Mouse (Mus musculus): ENCODE results near the gene Zfp704.

Gene Zfp704

DNA sequence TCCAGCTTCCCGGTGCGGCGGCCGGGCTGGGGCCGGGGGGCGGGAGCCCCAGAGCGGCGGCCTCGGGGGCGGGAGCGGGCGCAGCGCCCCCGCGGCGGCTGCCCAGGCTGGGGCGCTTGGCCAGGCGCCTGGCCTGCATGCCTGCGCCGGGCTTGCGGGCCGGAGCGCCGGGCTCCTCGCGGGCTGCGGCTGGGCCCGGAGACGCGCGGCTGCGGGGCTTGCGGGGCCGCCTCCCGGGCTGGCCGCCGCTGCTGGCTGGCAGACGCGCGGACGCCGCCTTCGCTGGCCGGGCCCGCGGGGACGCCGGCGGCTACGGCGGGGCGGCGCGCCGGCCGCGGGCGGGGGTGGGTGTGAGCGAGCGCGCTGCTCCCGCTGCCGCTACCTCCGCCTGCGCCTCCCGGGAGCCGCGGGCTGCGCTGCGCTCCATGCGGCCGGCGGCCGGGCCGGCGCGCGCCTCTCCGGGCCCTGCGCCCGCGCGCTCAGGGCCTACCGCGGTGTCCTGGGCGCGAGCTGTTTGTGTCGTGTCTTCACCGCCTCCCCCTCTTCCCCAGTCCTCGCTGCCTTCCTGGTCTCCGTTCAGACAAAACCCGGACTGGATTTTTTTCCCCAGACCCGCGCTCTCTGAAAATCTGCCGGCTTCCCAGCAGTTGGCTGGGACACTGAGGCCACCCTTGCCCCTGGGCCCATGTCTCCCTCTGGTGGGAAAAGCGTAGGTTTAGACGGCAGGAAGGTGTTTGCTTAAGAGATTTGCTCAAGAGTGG lies at the start of gene Zfp704:
Gene Zfp704 (minus strand): TSS at position 505 of the 761 bp plus-strand sequence.
- DNase-seq (ENCODE audit: extremely low read depth, low read depth) = no peak

- no peak for DNase-seq (ENCODE audit: extremely low read depth, low read depth)
These were observed 23.4 kb upstream of the Zfp704 start for GRCm38 (mm10) chr3:9633036-9634005.

DNA sequence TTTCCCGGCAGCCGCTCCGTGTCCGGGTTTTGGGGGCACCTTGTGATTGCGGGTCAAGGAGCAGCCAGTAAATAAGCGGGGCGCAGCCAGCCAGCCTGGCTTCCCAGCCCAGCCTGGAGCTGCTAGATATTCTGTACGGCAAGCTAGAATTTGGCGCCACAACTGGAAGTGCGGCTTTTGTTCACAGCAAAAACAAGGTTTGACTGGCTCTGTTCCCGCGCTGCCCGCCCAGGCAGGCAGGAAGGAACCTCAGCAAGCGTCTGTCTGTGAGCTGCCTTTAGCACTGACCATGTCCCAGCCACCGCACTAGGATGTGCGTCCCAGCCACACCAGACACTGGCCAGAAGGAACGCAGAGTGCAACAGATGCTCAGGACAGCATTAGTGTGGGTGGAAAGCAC lies 20.1 kb upstream of the Zfp704 start:
- DNase-seq (ENCODE audit: extremely low read depth, low read depth) = no peak

GRCm38 (mm10) chr3:9628041-9628440 lies 18.2 kb upstream of the Zfp704 start:
- no peak for DNase-seq (ENCODE audit: extremely low read depth, low read depth)

DNA sequence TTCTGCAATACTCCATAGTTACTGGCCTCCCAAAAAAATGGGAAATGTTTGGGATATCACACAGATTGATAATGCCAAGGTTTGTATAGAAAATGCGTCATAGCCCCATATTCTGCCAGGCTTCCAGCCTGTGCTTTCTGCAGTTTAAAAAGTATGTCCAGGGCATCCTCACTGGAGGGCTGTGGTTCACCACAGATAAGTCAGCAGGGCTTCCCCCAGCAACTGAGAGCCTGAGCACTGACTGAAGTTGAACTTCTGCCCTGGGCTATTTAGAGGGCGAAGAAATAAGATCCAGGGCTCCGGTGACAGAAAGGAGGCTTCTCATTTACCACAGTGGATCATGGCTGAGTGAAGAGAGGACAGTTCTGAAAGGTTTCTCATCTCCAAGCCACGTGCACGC lies 16.3 kb upstream of the Zfp704 start:
- DNase-seq (ENCODE audit: extremely low read depth, low read depth) = no peak

DNA sequence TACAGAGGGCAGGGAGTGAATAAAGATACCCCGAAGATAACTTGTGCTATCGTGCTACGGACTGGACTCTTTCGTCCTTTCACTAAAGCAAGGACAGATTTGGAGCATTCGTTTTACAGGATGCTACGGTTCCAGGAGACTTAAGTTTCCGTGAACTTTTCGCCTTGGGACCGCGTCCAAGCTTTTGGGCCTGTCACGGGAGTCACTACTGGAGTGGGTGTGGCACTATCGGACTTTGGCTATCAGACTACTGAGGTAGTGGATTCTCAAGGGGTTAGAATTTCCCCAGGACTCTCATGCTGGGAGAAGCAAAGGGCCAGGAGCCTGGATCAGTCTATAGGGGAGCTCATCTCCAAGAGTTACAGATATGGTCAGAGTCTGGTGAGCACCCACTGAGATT lies 10.7 kb upstream of the Zfp704 start:
- no peak for DNase-seq (ENCODE audit: extremely low read depth, low read depth)

DNA sequence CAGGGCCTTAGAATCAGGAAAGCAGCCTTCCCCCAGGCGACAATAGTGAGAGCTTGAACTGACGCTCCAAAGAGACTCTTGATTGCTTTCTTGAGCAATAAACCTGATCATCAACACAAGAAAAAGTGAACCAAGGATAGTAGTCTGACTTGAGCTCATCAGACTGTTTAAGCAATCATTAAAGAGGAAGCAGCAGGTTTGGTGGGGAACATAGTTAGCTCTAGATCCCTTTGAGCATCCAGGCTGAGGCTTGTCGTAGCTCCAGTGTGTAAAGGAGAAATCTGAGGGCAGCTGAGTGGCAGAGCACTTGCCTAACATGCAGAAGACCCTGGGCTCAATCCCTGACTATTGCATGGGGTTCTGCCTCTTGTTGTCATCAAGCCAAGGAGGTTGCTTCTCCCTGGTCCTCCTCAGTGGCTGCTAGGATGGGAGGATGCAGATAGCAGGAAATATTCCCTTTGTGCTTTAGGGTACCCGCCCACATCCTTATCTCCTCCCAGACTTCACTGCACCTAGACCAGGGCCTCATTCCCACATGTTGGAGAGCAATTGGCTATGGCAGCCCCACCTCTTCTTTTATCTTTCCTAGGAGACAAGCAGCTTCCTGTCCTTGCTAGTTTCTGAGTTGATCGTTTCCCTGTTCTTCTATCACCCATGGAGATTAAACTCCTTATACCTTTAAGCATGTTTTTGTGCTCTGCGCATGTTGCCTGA lies 9.8 kb upstream of the Zfp704 start:
- DNase-seq (ENCODE audit: extremely low read depth, low read depth) = no peak

DNA sequence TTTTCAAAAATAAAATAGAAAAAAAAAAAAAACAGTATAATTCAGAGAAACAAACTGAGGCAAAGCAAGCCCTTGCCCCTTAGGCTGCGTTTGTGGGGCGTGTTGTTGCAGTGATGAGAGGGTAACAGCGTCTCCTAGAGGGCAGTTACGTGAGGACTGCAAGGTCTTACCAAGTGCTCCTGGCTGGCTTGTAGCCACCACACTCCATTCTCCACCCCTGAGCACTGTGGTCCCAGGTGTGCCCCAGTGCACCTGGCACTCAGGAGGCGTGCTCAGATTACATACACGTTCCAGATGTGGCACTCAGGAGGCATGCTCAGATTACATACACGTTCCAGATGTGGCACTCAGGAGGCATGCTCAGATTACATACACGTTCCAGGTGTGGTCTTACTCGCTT lies 7.2 kb upstream of the Zfp704 start:
- no peak for DNase-seq (ENCODE audit: extremely low read depth, low read depth)

- DNase-seq (ENCODE audit: extremely low read depth, low read depth) = no peak
These were observed 4.8 kb upstream of the Zfp704 start for GRCm38 (mm10) chr3:9614676-9615075.

DNA sequence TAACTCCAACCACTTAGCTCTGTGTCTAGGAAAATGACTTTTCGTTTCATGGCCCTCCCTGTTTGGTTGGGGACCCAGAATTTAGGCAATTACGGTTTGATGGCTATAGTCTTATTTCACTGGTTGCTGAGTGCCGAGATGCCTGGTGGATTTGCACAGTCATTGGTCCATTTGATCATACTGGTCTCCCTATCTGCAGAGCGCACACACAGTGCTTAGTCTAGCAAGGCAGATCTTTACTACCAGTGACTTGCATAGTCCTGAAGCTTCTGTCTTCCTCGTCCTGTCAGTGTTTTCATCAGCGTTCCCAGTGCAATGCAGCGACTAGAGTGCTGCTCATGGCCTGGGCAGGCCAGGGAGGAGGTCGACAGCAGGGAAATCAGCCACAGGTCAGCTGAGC lies 4.1 kb upstream of the Zfp704 start:
- DNase-seq (ENCODE audit: extremely low read depth, low read depth) = no peak

- no peak for DNase-seq (ENCODE audit: extremely low read depth, low read depth)
These were observed 1.3 kb upstream of the Zfp704 start for GRCm38 (mm10) chr3:9611226-9611625.

DNA sequence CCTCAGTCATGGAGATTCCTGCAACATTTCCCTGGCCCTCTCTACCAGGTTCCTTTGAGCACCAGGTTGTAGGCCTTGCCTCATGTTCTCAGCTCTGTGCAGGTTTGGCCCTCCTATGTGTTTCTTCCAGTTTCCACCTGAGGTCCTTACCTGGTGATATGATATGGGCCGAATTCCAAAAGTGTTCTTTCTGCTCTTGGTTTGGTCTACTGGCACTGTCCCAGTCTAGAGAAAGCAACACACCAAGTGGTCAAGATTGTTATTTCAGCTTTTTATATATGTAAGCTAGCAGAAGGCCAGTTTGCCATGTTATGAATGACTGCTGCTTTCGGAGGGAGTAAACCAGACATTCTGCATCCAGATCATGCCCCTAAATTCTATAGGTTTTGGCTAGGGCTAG lies 541 bp upstream of the Zfp704 start:
- DNase-seq (ENCODE audit: extremely low read depth, low read depth) = no peak

DNA sequence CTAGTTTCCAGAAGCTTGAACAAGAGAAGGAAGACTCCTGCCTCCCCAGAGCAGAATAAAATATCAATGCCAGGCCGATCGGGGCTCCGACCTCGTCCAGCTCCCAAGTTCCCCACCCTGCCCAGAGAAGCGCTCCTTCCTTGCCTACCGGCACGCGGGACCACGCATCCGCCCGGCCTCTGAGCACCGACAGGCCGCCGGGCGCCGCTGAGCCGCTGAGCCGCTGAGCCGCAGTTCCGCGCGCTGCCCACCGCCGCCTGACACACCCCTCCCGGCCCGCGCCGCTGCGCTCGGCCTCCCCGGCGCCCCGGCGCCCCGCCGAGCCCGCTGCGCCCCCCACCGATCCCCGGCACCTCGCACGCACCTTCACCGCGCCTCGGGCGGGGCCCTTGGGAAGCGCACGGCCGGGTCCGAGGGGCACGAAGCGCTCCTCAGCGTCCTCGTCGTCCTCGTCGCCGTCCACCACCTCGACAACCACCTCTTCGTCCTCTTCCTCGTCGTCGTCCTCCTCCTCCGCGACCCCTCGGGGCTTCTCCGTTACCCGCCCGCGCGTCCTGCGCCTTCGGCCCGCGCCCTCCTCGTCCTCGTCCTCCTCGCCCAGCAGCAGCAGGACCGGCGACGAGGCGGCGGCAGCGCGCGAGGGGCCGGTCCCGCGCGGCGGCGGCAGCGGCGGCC lies 842 bp downstream of the Zfp704 start:
- no peak for DNase-seq (ENCODE audit: extremely low read depth, low read depth)

DNA sequence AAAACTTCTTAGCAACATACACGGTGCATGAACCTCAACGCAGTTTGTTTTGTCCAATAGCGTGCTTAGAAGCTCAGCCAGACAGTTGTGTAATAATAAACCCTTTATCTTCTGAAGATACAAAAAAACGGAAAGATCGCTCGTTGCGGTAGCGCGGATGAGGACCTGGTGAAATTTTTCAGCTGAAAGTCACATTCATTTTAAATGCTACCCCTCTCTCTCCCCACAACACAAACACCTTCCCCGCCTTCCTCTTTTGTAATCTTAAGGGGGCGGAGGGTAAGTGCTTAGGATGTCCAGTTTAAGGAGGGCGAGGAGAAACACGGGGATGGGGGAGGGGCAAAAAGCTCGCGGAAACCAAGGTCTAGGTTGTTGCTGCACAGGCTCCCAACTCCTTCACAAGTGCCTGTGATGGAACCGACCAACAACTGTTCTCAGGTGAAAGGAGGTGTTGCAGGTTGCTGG lies 1.4 kb downstream of the Zfp704 start:
- no peak for DNase-seq (ENCODE audit: extremely low read depth, low read depth)

DNA sequence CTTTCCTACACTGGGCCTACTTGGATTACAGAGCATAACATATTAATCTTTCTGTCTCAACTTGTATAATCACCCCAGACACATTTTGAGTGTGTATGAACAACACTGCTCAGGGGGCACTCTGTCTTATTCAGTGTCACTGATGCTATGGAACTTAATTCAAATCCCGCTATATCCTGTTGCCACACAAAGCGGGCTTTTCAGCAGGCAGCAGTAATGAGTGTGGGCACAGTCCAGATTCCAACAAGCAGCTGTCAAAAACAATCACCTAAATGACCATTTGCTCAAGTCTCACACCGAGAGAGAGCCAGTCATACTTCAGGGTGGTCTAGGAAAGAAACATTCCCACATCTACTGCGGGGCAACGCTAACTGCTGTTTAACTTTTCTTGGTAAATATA lies 2.2 kb downstream of the Zfp704 start:
- no peak for DNase-seq (ENCODE audit: extremely low read depth, low read depth)

GRCm38 (mm10) chr3:9605784-9606706 lies 3.8 kb downstream of the Zfp704 start:
- no peak for DNase-seq (ENCODE audit: extremely low read depth, low read depth)

DNA sequence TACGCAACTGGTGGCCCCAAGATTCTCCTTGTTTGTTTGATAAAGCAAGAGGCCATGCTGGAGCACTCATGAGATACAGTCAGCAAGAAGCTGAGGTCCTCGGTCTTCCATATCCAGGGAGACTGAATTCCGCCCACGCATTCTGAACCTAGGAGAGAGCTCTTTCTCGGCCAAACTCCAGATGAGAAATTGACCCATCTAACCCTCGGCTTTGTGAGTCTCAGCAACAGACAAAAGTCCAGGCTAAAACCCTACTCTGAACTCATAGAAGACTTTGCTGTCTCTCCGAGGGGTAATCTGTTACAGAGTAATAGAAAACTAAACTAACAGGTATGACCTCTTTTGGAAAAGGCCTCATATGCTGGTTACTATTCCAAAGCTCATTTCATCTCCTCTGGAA lies 4.9 kb downstream of the Zfp704 start:
- DNase-seq (ENCODE audit: extremely low read depth, low read depth) = no peak

GRCm38 (mm10) chr3:9603866-9604265 lies 6.0 kb downstream of the Zfp704 start:
- DNase-seq (ENCODE audit: extremely low read depth, low read depth) = no peak

GRCm38 (mm10) chr3:9600577-9600976 lies 9.3 kb downstream of the Zfp704 start:
- DNase-seq (ENCODE audit: extremely low read depth, low read depth) = no peak
